Mouse (Mus musculus) MEL (cell line): ENCODE data around the gene Snx15. TPM values are rescaled to one million over a fixed set of nuclear protein-coding genes. Genes with fewer than 3 reads are reported as not detected.
A peak's percentile ranks its signal among the peaks of the same experiment; 100 is the strongest.

Experiments used
- DNase-seq: peaks from one replicate; pipeline ENCODE4 v3.0.0; 2011; ENCODE audit warnings: low read depth, low spot score
- H3K27ac ChIP-seq: 2 replicates; pipeline ENCODE4 v1.5.1; 2012; ENCODE audit warnings: low read depth, mild to moderate bottlenecking, control low read depth, low read length, moderate library complexity; ENCODE audit not compliant: control insufficient read depth
- H3K27me3 ChIP-seq, 2 experiments: fragments of 150-350 bp in 1 of 2; sonication (generic) in 1 of 2; 2 replicates each; pipeline ENCODE4 v1.6.1; 2012; ENCODE audit warnings: low read length in 2 of 2, mild to moderate bottlenecking in 2 of 2, improper control_type of control experiment in 1 of 2, moderate library complexity in 1 of 2; ENCODE audit not compliant: insufficient read depth in 2 of 2, control insufficient read depth in 1 of 2
- H3K36me3 ChIP-seq, 2 experiments: 2 replicates each; pipeline ENCODE4 v1.6.1; 2012 to 2014; ENCODE audit warnings: low read length in 2 of 2, improper control_type of control experiment in 1 of 2, inconsistent platforms in 1 of 2, mild to moderate bottlenecking in 1 of 2; ENCODE audit not compliant: insufficient read depth in 2 of 2, control insufficient read depth in 1 of 2
- H3K4me1 ChIP-seq, 2 experiments: fragments of 150-350 bp in 1 of 2; sonication (generic) in 1 of 2; 2 replicates each; pipeline ENCODE4 v1.6.1; 2012; ENCODE audit warnings: low read length in 2 of 2, improper control_type of control experiment in 1 of 2, mild to moderate bottlenecking in 1 of 2; ENCODE audit not compliant: insufficient read depth in 2 of 2, control insufficient read depth in 1 of 2
- H3K4me3 ChIP-seq, 2 experiments: fragments of 150-350 bp in 1 of 2; sonication (generic) in 1 of 2; 2 replicates each; pipeline ENCODE4 v1.5.1; 2012; ENCODE audit warnings: low read depth in 2 of 2, low read length in 2 of 2, mild to moderate bottlenecking in 2 of 2, moderate library complexity in 2 of 2, control low read depth in 1 of 2, improper control_type of control experiment in 1 of 2; ENCODE audit not compliant: control insufficient read depth in 1 of 2, insufficient read depth in 1 of 2
- H3K79me2 ChIP-seq: 2 replicates; pipeline ENCODE4 v1.6.1; 2012; ENCODE audit warnings: mild to moderate bottlenecking, low read length, moderate library complexity; ENCODE audit not compliant: control insufficient read depth, poor library complexity, insufficient read depth
- H3K9ac ChIP-seq: 2 replicates; pipeline ENCODE4 v1.6.1; 2012; ENCODE audit warnings: low read depth, mild to moderate bottlenecking, control low read depth, low read length, moderate library complexity; ENCODE audit not compliant: control insufficient read depth, poor library complexity, severe bottlenecking
- H3K9me3 ChIP-seq: fragments of 150-350 bp; sonication (generic); replicated peaks from 2 replicates; pipeline ENCODE4 v1.6.1; 2012; ENCODE audit warnings: mild to moderate bottlenecking, low read length, improper control_type of control experiment, moderate library complexity; ENCODE audit not compliant: insufficient read depth
- BHLHE40 ChIP-seq: IDR thresholded peaks from 2 replicates; pipeline ENCODE4 v1.6.1; 2012; ENCODE audit warnings: low read depth, mild to moderate bottlenecking, inconsistent platforms, low read length, improper control_type of control experiment, borderline replicate concordance
- CHD1 ChIP-seq: IDR thresholded peaks from 2 replicates; pipeline ENCODE4 v1.6.1; 2012; ENCODE audit warnings: low read depth, mild to moderate bottlenecking, inconsistent platforms, low read length, improper control_type of control experiment
- CTCF ChIP-seq, 3 experiments: IDR thresholded peaks in 2 of 3; conservative IDR thresholded peaks in 1 of 3; 2 replicates each; pipeline ENCODE4 v1.5.1; 2011 to 2012; ENCODE audit warnings: low read length in 3 of 3, low read depth in 2 of 3, mild to moderate bottlenecking in 2 of 3, improper control_type of control experiment in 1 of 3, inconsistent platforms in 1 of 3, mixed read lengths in 1 of 3, moderate library complexity in 1 of 3; ENCODE audit not compliant: control insufficient read depth in 1 of 3, insufficient read depth in 1 of 3, poor library complexity in 1 of 3, severe bottlenecking in 1 of 3
- ELF1 ChIP-seq: IDR thresholded peaks from 2 replicates; pipeline ENCODE4 v1.6.1; 2014; ENCODE audit warnings: low read depth, mild to moderate bottlenecking, inconsistent platforms, low read length, improper control_type of control experiment, moderate library complexity
- EP300 ChIP-seq, 2 experiments: IDR thresholded peaks; 2 replicates each; pipeline ENCODE4 v1.6.1; 2011; ENCODE audit warnings: improper control_type of control experiment in 2 of 2, low read length in 2 of 2, low read depth in 1 of 2, mild to moderate bottlenecking in 1 of 2
- ETS1 ChIP-seq: IDR thresholded peaks from 2 replicates; pipeline ENCODE4 v1.6.1; 2012; ENCODE audit warnings: low read depth, mild to moderate bottlenecking, inconsistent platforms, low read length, improper control_type of control experiment, moderate library complexity
- GATA1 ChIP-seq: IDR thresholded peaks from 2 replicates; pipeline ENCODE4 v1.6.1; 2011; ENCODE audit warnings: low read depth, low read length, improper control_type of control experiment
- HCFC1 ChIP-seq: IDR thresholded peaks from 2 replicates; pipeline ENCODE4 v1.6.1; 2012; ENCODE audit warnings: low read depth, mild to moderate bottlenecking, inconsistent platforms, low read length, improper control_type of control experiment, moderate library complexity
- KAT2A ChIP-seq: conservative IDR thresholded peaks from 2 replicates; pipeline ENCODE4 v1.6.1; 2012; ENCODE audit warnings: low read depth, low read length, improper control_type of control experiment, inconsistent platforms
- MAFK ChIP-seq: IDR thresholded peaks from 2 replicates; pipeline ENCODE4 v1.6.1; 2011; ENCODE audit warnings: low read depth, mild to moderate bottlenecking, low read length, improper control_type of control experiment, borderline replicate concordance
- MAZ ChIP-seq: IDR thresholded peaks from 2 replicates; pipeline ENCODE4 v1.6.1; 2012; ENCODE audit warnings: low read depth, mild to moderate bottlenecking, inconsistent platforms, low read length, improper control_type of control experiment
- MXI1 ChIP-seq: IDR thresholded peaks from 2 replicates; pipeline ENCODE4 v1.6.1; 2011; ENCODE audit warnings: mild to moderate bottlenecking, low read depth, low read length, improper control_type of control experiment
- NRF1 ChIP-seq: IDR thresholded peaks from 2 replicates; pipeline ENCODE4 v1.6.1; 2014; ENCODE audit warnings: low read depth, mild to moderate bottlenecking, inconsistent platforms, low read length, improper control_type of control experiment, moderate library complexity; ENCODE audit not compliant: poor library complexity, insufficient read depth, severe bottlenecking
- POLR2A ChIP-seq, 2 experiments: IDR thresholded peaks; 2 replicates each; pipeline ENCODE4 v1.6.1; 2011 to 2012; ENCODE audit warnings: low read length in 2 of 2, mild to moderate bottlenecking in 2 of 2, control low read depth in 1 of 2, improper control_type of control experiment in 1 of 2, low read depth in 1 of 2, moderate library complexity in 1 of 2; ENCODE audit not compliant: control insufficient read depth in 1 of 2, insufficient read depth in 1 of 2, poor library complexity in 1 of 2
- POLR2AphosphoS2 ChIP-seq: IDR thresholded peaks from 2 replicates; pipeline ENCODE4 v1.6.1; 2011; ENCODE audit warnings: low read length, improper control_type of control experiment
- POLR2AphosphoS5 ChIP-seq: IDR thresholded peaks from 2 replicates; pipeline ENCODE4 v1.6.1; 2012; ENCODE audit warnings: low read depth, borderline replicate concordance, mild to moderate bottlenecking, inconsistent platforms, low read length, moderate library complexity, mixed read lengths
- RAD21 ChIP-seq: IDR thresholded peaks from 2 replicates; pipeline ENCODE4 v1.6.1; 2011; ENCODE audit warnings: mild to moderate bottlenecking, low read depth, low read length, improper control_type of control experiment
- RCOR1 ChIP-seq: IDR thresholded peaks from 2 replicates; pipeline ENCODE4 v1.6.1; 2012; ENCODE audit warnings: low read depth, mild to moderate bottlenecking, inconsistent platforms, low read length, improper control_type of control experiment
- SMC3 ChIP-seq: IDR thresholded peaks from 2 replicates; pipeline ENCODE4 v1.6.1; 2011; ENCODE audit warnings: low read depth, low read length, improper control_type of control experiment
- TBP ChIP-seq: IDR thresholded peaks from 2 replicates; pipeline ENCODE4 v1.8.0; 2011; ENCODE audit warnings: low read depth, low read length, improper control_type of control experiment
- TCF12 ChIP-seq: IDR thresholded peaks from 2 replicates; pipeline ENCODE4 v1.6.1; 2014; ENCODE audit warnings: low read depth, mild to moderate bottlenecking, inconsistent platforms, low read length, improper control_type of control experiment, moderate library complexity
- polyA plus RNA-seq, 2 experiments: library from polyadenylated mRNA; stranded (reverse) in 1 of 2; unstranded in 1 of 2; fragments of >175 nt in 1 of 2; fragments of >200 nt in 1 of 2; gene quantifications; 2 replicates each; pipeline versions ENCODE4 v1.2.1 to v1.2.4; 2012; ENCODE audit warnings: low replicate concordance in 2 of 2, low read depth in 1 of 2; ENCODE audit not compliant: insufficient read length in 2 of 2, insufficient read depth in 1 of 2, missing spikeins in 1 of 2
- total RNA-seq: library from RNA; depleted of rRNA; stranded (reverse); fragments of 300-350 nt; gene quantifications from 2 replicates; pipeline ENCODE4 v1.2.3, GENCODE M21; 2012

Snx15 gene
- total and polyA plus RNA-seq, 3 experiments, result 20.4 to 35.3 TPM; not detected in 1

DNA sequence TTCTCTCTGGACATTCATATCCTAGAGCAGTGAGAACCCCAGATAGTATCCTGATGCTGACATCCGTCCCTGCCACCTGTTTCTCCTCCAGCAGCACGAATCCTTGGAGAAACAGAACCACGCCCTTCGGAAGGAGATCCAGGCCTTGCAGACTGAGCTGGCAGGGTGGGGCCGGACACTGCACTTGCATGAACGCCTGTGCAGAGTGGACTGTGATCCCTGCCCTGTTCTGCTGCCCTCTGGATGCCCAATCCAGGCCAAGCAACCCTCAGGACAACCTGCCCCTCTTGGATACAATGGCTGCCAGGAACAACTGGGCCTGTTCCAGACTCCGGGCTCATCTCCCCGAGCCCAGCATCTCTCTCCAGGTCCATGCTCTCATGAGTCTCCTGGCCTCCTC lies 43.1 kb upstream of the Snx15 start:
- Histone ChIP-seq H3K27ac (no peak overlapping the region), H3K36me3 (no peaks in the 10 kb centered on the region), H3K79me2 (no peaks in the 10 kb centered on the region), H3K9ac (no peak overlapping the region), H3K9me3 (no peaks in the 10 kb centered on the region), H3K4me1 (no peaks in the 10 kb centered on the region), H3K4me3 (no peak overlapping the region), H3K27me3 (peaks cover 0 to 3% of the 10 kb centered on the region in 2 experiments; a peak in 3 of 4 replicates)
- TF ChIP-seq SMC3 (no peak), POLR2AphosphoS2 (no peak), MAFK (no peak), TBP (no peak), KAT2A (no peak), CHD1 (no peak), CTCF (IDR thresholded peaks at IDR 0.05 in 2 of 3, conservative IDR thresholded peaks at IDR 0.05 in 1 of 3; ENCODE audit: control insufficient read depth in 1 of 3, insufficient read depth in 1 of 3, low read depth in 2 of 3, low read length in 3 of 3, poor library complexity in 1 of 3, severe bottlenecking in 1 of 3) (no peak), RCOR1 (no peak), MXI1 (no peak), HCFC1 (no peak), GATA1 (no peak), POLR2AphosphoS5 (no peak)
- DNase-seq, result no peak

- TF ChIP-seq MAFK (no peak), TCF12 (no peak), MAZ (0 out of 2 replicates have a peak, but pooled peaks have one; percentile 15), RAD21 (peak; percentile 48), POLR2AphosphoS5 (no peak), GATA1 (no peak), CHD1 (no peak), ETS1 (no peak), HCFC1 (no peak), NRF1 (no peak), SMC3 (peak; percentile 51), EP300 (IDR thresholded peaks at IDR 0.05; ENCODE audit: low read depth in 1 of 2, low read length in 2 of 2) (no peak), BHLHE40 (no peak), ELF1 (no peak), TBP (no peak), CTCF (IDR thresholded peaks at IDR 0.05 in 2 of 3, conservative IDR thresholded peaks at IDR 0.05 in 1 of 3; ENCODE audit: control insufficient read depth in 1 of 3, insufficient read depth in 1 of 3, low read depth in 2 of 3, low read length in 3 of 3, poor library complexity in 1 of 3, severe bottlenecking in 1 of 3) (peak; percentile 54 to 60 (median 55)), MXI1 (no peak), POLR2A (IDR thresholded peaks at IDR 0.05; ENCODE audit: control insufficient read depth in 1 of 2, insufficient read depth in 1 of 2, low read depth in 1 of 2, low read length in 2 of 2, poor library complexity in 1 of 2) (no peak)
- H3K9ac ChIP-seq, result no peak overlapping the region
- DNase-seq, result peak; percentile 34
- no peak overlapping the region for H3K27ac ChIP-seq
- peaks cover 0 to 6% of the 10 kb centered on the region in 2 experiments; a peak in 2 of 4 replicates for H3K36me3 ChIP-seq
- no peak overlapping the region for H3K4me3 ChIP-seq
- no peaks in the 10 kb centered on the region for H3K27me3 ChIP-seq
- H3K9me3 ChIP-seq, result no peaks in the 10 kb centered on the region
- H3K4me1 ChIP-seq, result peaks cover 0 to 12% of the 10 kb centered on the region in 2 experiments; a peak in 3 of 4 replicates
- no peaks in the 10 kb centered on the region for H3K79me2 ChIP-seq
Observed at GRCm38 (mm10) chr19:6166750-6167149, 38.6 kb upstream of the Snx15 start.
